Mouse (Mus musculus): ENCODE results near the gene Ncoa1. TPM values are rescaled to one million over a fixed set of nuclear protein-coding genes. Genes with fewer than 3 reads are reported as not detected.
"Not testable (repeated sequence)": the region's sequence is repeated elsewhere in the genome, so short reads cannot be mapped to it uniquely, and the experiment has no call there.

The Ncoa1 gene
- polyA plus RNA-seq, 1 experiment from 2014 or later = 12.4 TPM

DNA sequence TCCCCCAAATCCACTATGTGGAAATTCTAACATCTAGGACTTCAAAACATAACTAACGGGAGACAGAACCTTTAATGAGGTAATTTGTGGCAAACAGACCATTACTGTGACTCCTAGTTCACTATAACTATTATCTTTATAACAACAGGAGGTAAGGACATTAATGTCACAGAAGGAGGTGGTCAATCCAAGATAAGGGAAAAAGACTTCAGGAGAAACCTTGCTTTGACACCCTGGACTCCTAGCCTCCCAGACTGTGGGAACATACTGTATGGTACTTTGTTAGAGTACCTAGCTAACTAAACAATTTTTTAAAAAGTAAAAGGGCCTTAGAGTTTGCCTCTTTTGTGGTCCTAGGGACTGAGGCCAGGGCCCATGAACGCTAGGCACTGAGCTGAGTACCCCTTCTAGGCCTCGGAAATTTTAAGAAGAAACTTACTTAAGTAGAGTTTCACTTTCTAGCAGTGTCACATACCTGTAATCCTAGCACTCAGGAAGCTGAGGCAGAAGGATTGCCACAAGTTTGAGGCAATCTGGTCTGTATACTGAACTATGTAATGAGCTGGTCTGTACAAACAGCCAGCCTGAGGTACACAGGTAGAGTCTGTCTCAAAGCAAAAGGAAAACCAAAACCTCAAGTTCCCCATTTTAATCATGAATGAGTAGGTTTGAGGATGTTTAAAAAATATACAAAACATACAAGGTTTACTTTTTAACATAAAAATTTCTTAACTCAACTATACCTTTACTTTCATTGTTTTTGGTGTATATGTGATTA lies 197.8 kb downstream of the Ncoa1 start:
- Histone ChIP-seq H3K27ac (no peak overlapping the region), H3K27me3 (replicated peaks) (no peaks in the 10 kb centered on the region), H3K4me1 (no peaks in the 10 kb centered on the region), H3K4me3 (no peak overlapping the region), H3K9me3 (no peaks in the 10 kb centered on the region), H3K36me3 (peaks cover 13% of the 10 kb centered on the region), H3K4me2 (replicated peaks) (no peak overlapping the region), H3K9ac (no peak overlapping the region)
- ATAC-seq (ENCODE audit: low FRiP score, low read depth) = no peak
- 92% methylated on average over 3 of the region's 3 CpGs for WGBS

GRCm38 (mm10) chr12:4271078-4271477 lies 205.9 kb downstream of the Ncoa1 start:
- Histone ChIP-seq H3K36me3 (peaks cover 47% of the 10 kb centered on the region), H3K4me2 (replicated peaks) (no peak overlapping the region), H3K27ac (no peak overlapping the region), H3K9ac (no peak overlapping the region), H3K4me3 (no peak overlapping the region), H3K27me3 (replicated peaks) (no peaks in the 10 kb centered on the region), H3K9me3 (peaks cover 3% of the 10 kb centered on the region; the same call in 1 of the 2 replicates), H3K4me1 (no peaks in the 10 kb centered on the region)
- ATAC-seq (ENCODE audit: low FRiP score, low read depth) = no peak
- 96% methylated on average over 6 of the region's 6 CpGs for WGBS

- peaks cover 44% of the 10 kb centered on the region for H3K36me3 ChIP-seq
- ATAC-seq (ENCODE audit: low FRiP score, low read depth) = no peak
These were observed 209.2 kb downstream of the Ncoa1 start for GRCm38 (mm10) chr12:4267765-4268164.

GRCm38 (mm10) chr12:4252742-4253655 lies 224.0 kb downstream of the Ncoa1 start:
- H3K36me3 ChIP-seq = peaks cover 30% of the 10 kb centered on the region; the same call in 1 of the 2 replicates
- WGBS = 90% methylated on average over 16 of the region's 16 CpGs

More at GRCm38 (mm10) chr12:4267765-4268164, 209.2 kb downstream of the Ncoa1 start:
- Histone ChIP-seq H3K27ac (no peak overlapping the region), H3K4me3 (no peak overlapping the region), H3K9me3 (peaks cover 3% of the 10 kb centered on the region; the same call in 1 of the 2 replicates), H3K9ac (no peak overlapping the region), H3K4me1 (no peaks in the 10 kb centered on the region), H3K27me3 (replicated peaks) (no peaks in the 10 kb centered on the region), H3K4me2 (replicated peaks) (no peak overlapping the region)
- 92% methylated on average over 4 of the region's 4 CpGs for WGBS

GRCm38 (mm10) chr12:4249786-4250185 lies 227.2 kb downstream of the Ncoa1 start:
- Histone ChIP-seq H3K36me3 (peaks cover 16% of the 10 kb centered on the region; the same call in 1 of the 2 replicates), H3K4me2 (replicated peaks) (no peak overlapping the region), H3K27me3 (replicated peaks) (no peaks in the 10 kb centered on the region), H3K27ac (no peak overlapping the region), H3K9ac (no peak overlapping the region), H3K4me3 (no peak overlapping the region), H3K4me1 (no peaks in the 10 kb centered on the region), H3K9me3 (no peaks in the 10 kb centered on the region)
- 92% methylated on average over 6 of the region's 6 CpGs for WGBS
- no peak for ATAC-seq (ENCODE audit: low FRiP score, low read depth)

More at GRCm38 (mm10) chr12:4252742-4253655, 224.0 kb downstream of the Ncoa1 start:
- H3K4me1 ChIP-seq = no peaks in the 10 kb centered on the region
- no peaks in the 10 kb centered on the region for H3K27me3 ChIP-seq (replicated peaks)
- H3K9me3 ChIP-seq = no peaks in the 10 kb centered on the region
- H3K9ac ChIP-seq = no peak overlapping the region
- H3K4me3 ChIP-seq = no peak overlapping the region
- H3K27ac ChIP-seq = no peak overlapping the region
- no peak overlapping the region for H3K4me2 ChIP-seq (replicated peaks)
- ATAC-seq (ENCODE audit: low FRiP score, low read depth) = no peak

GRCm38 (mm10) chr12:4245742-4246141 lies 231.2 kb downstream of the Ncoa1 start:
- WGBS = 88% methylated on average over 10 of the region's 10 CpGs
- no peaks in the 10 kb centered on the region for H3K27me3 ChIP-seq (replicated peaks)

GRCm38 (mm10) chr12:4243805-4244204 lies 233.2 kb downstream of the Ncoa1 start:
- H3K4me2 ChIP-seq (replicated peaks) = no peak overlapping the region
- H3K4me1 ChIP-seq = no peaks in the 10 kb centered on the region
- H3K27me3 ChIP-seq (replicated peaks) = no peaks in the 10 kb centered on the region
- H3K36me3 ChIP-seq = no peaks in the 10 kb centered on the region
- no peak overlapping the region for H3K4me3 ChIP-seq
- H3K9me3 ChIP-seq = no peaks in the 10 kb centered on the region
- ATAC-seq (ENCODE audit: low FRiP score, low read depth) = no peak
- H3K27ac ChIP-seq = no peak overlapping the region
- 83% methylated on average over 2 of the region's 2 CpGs for WGBS
- no peak overlapping the region for H3K9ac ChIP-seq

More at GRCm38 (mm10) chr12:4245742-4246141, 231.2 kb downstream of the Ncoa1 start:
- no peaks in the 10 kb centered on the region for H3K4me1 ChIP-seq
- H3K9me3 ChIP-seq = no peaks in the 10 kb centered on the region
- H3K4me3 ChIP-seq = no peak overlapping the region
- H3K36me3 ChIP-seq = peaks cover 4% of the 10 kb centered on the region; the same call in 1 of the 2 replicates
- no peak overlapping the region for H3K9ac ChIP-seq
- H3K4me2 ChIP-seq (replicated peaks) = no peak overlapping the region
- ATAC-seq (ENCODE audit: low FRiP score, low read depth) = no peak
- no peak overlapping the region for H3K27ac ChIP-seq

DNA sequence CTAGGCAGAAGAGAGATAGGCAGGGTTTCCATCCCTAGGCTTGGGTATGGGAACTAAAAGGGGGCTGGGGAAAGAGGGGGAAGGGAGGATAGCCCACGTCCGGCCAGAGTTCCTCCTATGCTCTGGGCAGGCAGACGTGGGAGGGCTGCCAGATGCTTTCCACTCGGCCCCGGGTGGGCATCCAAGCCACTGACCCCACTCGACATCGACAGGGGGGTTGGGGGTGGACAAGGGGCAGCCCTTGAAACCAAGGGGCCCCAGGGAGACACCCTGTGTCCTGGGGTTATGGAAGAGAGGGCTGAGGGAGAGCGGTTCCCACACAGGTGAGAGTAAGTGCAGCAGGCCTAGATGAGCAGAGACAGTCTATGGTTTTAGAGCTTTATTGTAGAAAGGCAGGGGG lies 236.7 kb downstream of the Ncoa1 start:
- not testable (repeated sequence) for H3K36me3 ChIP-seq; ATAC-seq (ENCODE audit: low FRiP score, low read depth); H3K4me1 ChIP-seq; H3K4me2 ChIP-seq (replicated peaks); H3K27me3 ChIP-seq (replicated peaks); H3K9ac ChIP-seq; H3K4me3 ChIP-seq; H3K9me3 ChIP-seq; H3K27ac ChIP-seq
- WGBS = 75% methylated on average over 8 of the region's 8 CpGs

GRCm38 (mm10) chr12:4237481-4237880 lies 239.5 kb downstream of the Ncoa1 start:
- Histone ChIP-seq H3K27ac (no peak overlapping the region), H3K9me3 (no peaks in the 10 kb centered on the region), H3K4me2 (replicated peaks) (no peak overlapping the region), H3K4me1 (0 out of 2 replicates have a peak, but pooled peaks cover 4% of the 10 kb centered on the region), H3K36me3 (no peaks in the 10 kb centered on the region), H3K27me3 (replicated peaks) (no peaks in the 10 kb centered on the region), H3K9ac (no peak overlapping the region), H3K4me3 (no peak overlapping the region)
- ATAC-seq (ENCODE audit: low FRiP score, low read depth) = no peak
- 96% methylated on average over 15 of the region's 15 CpGs for WGBS

DNA sequence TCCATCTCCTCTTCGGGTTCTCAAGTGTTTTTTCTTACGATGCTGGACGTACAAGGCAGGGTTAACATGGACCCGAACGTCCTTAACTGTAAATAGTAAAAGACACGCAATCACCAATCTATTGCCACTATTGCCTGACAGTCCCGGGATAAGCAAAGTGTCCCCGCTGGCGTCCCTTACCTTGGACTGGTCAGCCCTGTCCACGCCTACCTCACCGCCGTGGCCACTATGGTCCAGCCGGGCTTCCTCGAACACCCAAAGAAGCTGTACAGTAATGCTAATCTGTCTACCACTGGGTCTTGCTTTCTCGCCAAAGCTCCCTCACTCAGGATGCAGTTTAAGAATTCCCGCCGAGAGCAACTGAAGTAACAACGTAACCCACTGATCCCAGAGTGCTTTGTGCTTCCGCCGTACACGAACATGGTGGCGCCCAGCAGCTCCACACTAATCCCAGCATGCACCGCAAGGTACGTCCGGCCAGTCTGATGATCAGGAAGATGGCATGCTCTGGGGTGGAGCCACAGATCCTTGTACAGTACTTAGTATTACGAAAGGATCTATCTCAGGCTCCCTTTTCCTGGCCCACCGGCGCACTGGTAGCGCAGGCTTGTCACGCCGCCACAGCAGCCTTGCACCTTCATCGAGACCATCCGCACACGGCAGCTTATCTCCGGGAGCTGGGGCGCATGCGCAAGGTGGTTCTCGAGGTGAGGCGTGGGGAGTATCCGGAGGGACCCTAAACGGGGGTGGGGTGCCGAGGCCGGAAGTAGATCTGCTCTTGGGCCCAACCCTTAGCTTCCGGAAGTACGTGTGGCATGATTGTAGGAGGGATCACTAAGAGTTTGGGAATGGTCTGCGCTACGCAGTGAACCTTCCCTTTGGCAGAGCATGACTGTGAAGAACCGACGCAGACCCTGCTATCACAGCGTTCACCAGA lies 243.1 kb downstream of the Ncoa1 start, which contains the start of the genes Ptrhd1 and Cenpo:
Ptrhd1 (plus strand) TSS at position 456 of the 937 bp plus-strand sequence.
Cenpo (minus strand) TSS at position 723 of the 937 bp plus-strand sequence.
- WGBS = under 1% methylated on average over 50 of the region's 50 CpGs
- peaks cover 3% of the 10 kb centered on the region; the same call in 1 of the 2 replicates for H3K36me3 ChIP-seq
- peak within 1 kb of the TSS; percentile 79; the same call in 1 of the 2 replicates for H3K27ac ChIP-seq
- H3K27me3 ChIP-seq (replicated peaks) = no peaks in the 10 kb centered on the region
- H3K4me1 ChIP-seq = 0 out of 2 replicates have a peak, but pooled peaks cover 4% of the 10 kb centered on the region
- H3K4me2 ChIP-seq (replicated peaks) = peak within 1 kb of the TSS; percentile 69
- peak within 1 kb of the TSS; percentile 62 for H3K9ac ChIP-seq
- peak within 1 kb of the TSS; percentile 68 for H3K4me3 ChIP-seq
- no peaks in the 10 kb centered on the region for H3K9me3 ChIP-seq
- peak; percentile 98 for ATAC-seq (ENCODE audit: low FRiP score, low read depth)

GRCm38 (mm10) chr12:4232777-4233176 lies 244.2 kb downstream of the Ncoa1 start:
- Histone ChIP-seq H3K9ac (no peak overlapping the region), H3K36me3 (peaks cover 9% of the 10 kb centered on the region)
- ATAC-seq (ENCODE audit: low FRiP score, low read depth) = no peak

More at GRCm38 (mm10) chr12:4232777-4233176, 244.2 kb downstream of the Ncoa1 start:
- Histone ChIP-seq H3K4me2 (replicated peaks) (peak overlapping the region; percentile 69), H3K27ac (no peak overlapping the region), H3K9me3 (no peaks in the 10 kb centered on the region), H3K4me1 (0 out of 2 replicates have a peak, but pooled peaks cover 4% of the 10 kb centered on the region), H3K4me3 (0 out of 2 replicates have a peak overlapping the region, but pooled peaks have one; percentile 2), H3K27me3 (replicated peaks) (no peaks in the 10 kb centered on the region)
- 62% methylated on average over 4 of the region's 4 CpGs for WGBS
